Mouse (Mus musculus) heart, embryonic 14.5 days (tissue): ENCODE measurements around the gene Tmed6. TPM values are rescaled to one million over a fixed set of nuclear protein-coding genes. Genes with fewer than 3 reads are reported as not detected.

Source experiments
- ATAC-seq: fragments of 200-750 bp; cut with Nextera tagmentation; 2 replicates; pipeline ENCODE4 v1.8.0; 2017; ENCODE audit warnings: low read depth, moderate TSS enrichment; ENCODE audit not compliant: insufficient number of reproducible peaks, insufficient read depth, low FRiP score
- H3K27ac ChIP-seq, 2 experiments: fragments of 200-500 bp in 1 of 2; fragments of 300-500 bp in 1 of 2; sonication (generic) in 1 of 2; replicated peaks in 1 of 2; 2 replicates each; pipeline ENCODE4 v1.5.1; 2012 to 2014; ENCODE audit warnings: low read depth in 2 of 2, low read length in 2 of 2, control low read depth in 1 of 2, mild to moderate bottlenecking in 1 of 2, mixed read lengths in 1 of 2; ENCODE audit not compliant: control insufficient read depth in 1 of 2, insufficient read depth in 1 of 2
- H3K27me3 ChIP-seq: fragments of 300-500 bp; sonication (generic); 2 replicates; pipeline ENCODE4 v1.6.1; 2014; ENCODE audit warnings: mild to moderate bottlenecking, low read length, control low read depth; ENCODE audit not compliant: control insufficient read depth, insufficient read depth
- H3K36me3 ChIP-seq: fragments of 300-500 bp; sonication (generic); 2 replicates; pipeline ENCODE4 v1.6.1; 2014; ENCODE audit warnings: mild to moderate bottlenecking, control low read depth, low read length, mixed read lengths; ENCODE audit not compliant: control insufficient read depth, insufficient read depth
- H3K4me1 ChIP-seq, 2 experiments: fragments of 200-500 bp in 1 of 2; fragments of 300-500 bp in 1 of 2; sonication (generic) in 1 of 2; 2 replicates each; pipeline ENCODE4 v1.6.1; 2012 to 2014; ENCODE audit warnings: low read length in 2 of 2, control low read depth in 1 of 2, mixed read lengths in 1 of 2; ENCODE audit not compliant: control insufficient read depth in 2 of 2, insufficient read depth in 2 of 2
- H3K4me2 ChIP-seq: fragments of 300-500 bp; sonication (generic); 2 replicates; pipeline ENCODE4 v1.6.1; 2014; ENCODE audit warnings: mild to moderate bottlenecking, low read length
- H3K4me3 ChIP-seq, 2 experiments: fragments of 200-500 bp in 1 of 2; fragments of 300-500 bp in 1 of 2; sonication (generic) in 1 of 2; 2 replicates each; pipeline ENCODE4 v1.5.1; 2012 to 2014; ENCODE audit warnings: low read length in 2 of 2, mild to moderate bottlenecking in 2 of 2, control low read depth in 1 of 2, low read depth in 1 of 2, moderate library complexity in 1 of 2; ENCODE audit not compliant: control insufficient read depth in 1 of 2, insufficient read depth in 1 of 2
- H3K9ac ChIP-seq: fragments of 300-500 bp; sonication (generic); 2 replicates; pipeline ENCODE4 v1.6.1; 2014; ENCODE audit warnings: mild to moderate bottlenecking, low read length
- H3K9me3 ChIP-seq: fragments of 300-500 bp; sonication (generic); 2 replicates; pipeline ENCODE4 v1.6.1; 2016; ENCODE audit warnings: low read length, control low read depth; ENCODE audit not compliant: control insufficient read depth
- WGBS: fragments of 180-500 bp; shearing (Covaris S2); extraction: QIAGEN DNeasy Blood & Tissue Kit; methylation state at CpG from one replicate; pipeline ENCODE4 v1.1.7; 2014; 5-methylcytosine and 5-hydroxymethylcytosine counted together
- polyA plus RNA-seq: library from polyadenylated mRNA; unstranded; fragments of >200 nt; fragmentation: Nextera tagmentation; extraction: Ambion mirVana; gene quantifications from 2 replicates; pipeline ENCODE4 v1.2.1, GENCODE M21; 2014

Gene Tmed6
- not detected in 2 replicates for polyA plus RNA-seq

GRCm38 (mm10) chr8:107065511-107066496, at the start of gene Tmed6:
Gene Tmed6 (minus strand): TSS chr8:107065644.
- no peak; the same call in 1 of the 2 replicates for ATAC-seq
- Histone ChIP-seq H3K4me1 (no peaks in the 10 kb centered on the region), H3K9ac (no peak within 1 kb of the TSS), H3K4me3 (no peak within 1 kb of the TSS), H3K9me3 (no peaks in the 10 kb centered on the region), H3K27ac (no peak within 1 kb of the TSS), H3K27me3 (no peaks in the 10 kb centered on the region), H3K36me3 (peaks cover 24% of the 10 kb centered on the region), H3K4me2 (no peak within 1 kb of the TSS)
- 58% methylated on average over 17 of the region's 17 CpGs for WGBS

DNA sequence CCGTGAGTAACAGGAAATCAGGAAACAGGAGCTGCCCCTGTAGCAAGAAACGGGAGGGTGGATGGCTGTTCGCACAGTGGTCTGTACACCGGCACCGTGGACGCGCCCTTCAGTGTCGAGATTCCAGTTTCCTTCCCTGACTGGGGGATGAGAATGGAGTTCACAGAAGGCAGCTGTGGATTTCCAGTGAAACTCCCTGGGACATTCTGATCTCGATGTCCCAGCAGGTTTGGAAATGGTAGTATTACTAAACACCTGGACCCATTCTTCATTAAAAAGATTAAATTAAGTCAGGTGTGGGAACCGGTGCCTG, 49.5 kb upstream of the Tmed6 start:
- H3K9me3 ChIP-seq, result no peaks in the 10 kb centered on the region
- peaks cover 18 to 26% of the 10 kb centered on the region in 2 experiments for H3K4me1 ChIP-seq
- no peaks in the 10 kb centered on the region for H3K27me3 ChIP-seq
- peak overlapping the region; percentile 7 to 35; a peak in 3 of 4 replicates for H3K27ac ChIP-seq
- H3K4me2 ChIP-seq, result peak overlapping the region; percentile 57
- H3K9ac ChIP-seq, result peak overlapping the region; percentile 51; the same call in 1 of the 2 replicates
- ATAC-seq, result 0 out of 2 replicates have a peak, but pooled peaks have one; percentile 4
- H3K36me3 ChIP-seq, result no peaks in the 10 kb centered on the region
- WGBS, result 47% methylated on average over 10 of the region's 10 CpGs
- H3K4me3 ChIP-seq, result no peak overlapping the region; a peak in 1 of 4 replicates

- Histone ChIP-seq H3K27ac (peak overlapping the region; percentile 7 to 35; a peak in 3 of 4 replicates), H3K9ac (peak overlapping the region; percentile 51), H3K4me1 (peaks cover 15 to 25% of the 10 kb centered on the region in 2 experiments), H3K9me3 (no peaks in the 10 kb centered on the region), H3K4me2 (peak overlapping the region; percentile 57), H3K27me3 (no peaks in the 10 kb centered on the region), H3K36me3 (no peaks in the 10 kb centered on the region), H3K4me3 (no peak overlapping the region; a peak in 2 of 4 replicates)
- ATAC-seq, result peak; percentile 28; the same call in 1 of the 2 replicates
- 31% methylated on average over 19 of the region's 19 CpGs for WGBS
These were observed 48.9 kb upstream of the Tmed6 start for GRCm38 (mm10) chr8:107114150-107115007.

DNA sequence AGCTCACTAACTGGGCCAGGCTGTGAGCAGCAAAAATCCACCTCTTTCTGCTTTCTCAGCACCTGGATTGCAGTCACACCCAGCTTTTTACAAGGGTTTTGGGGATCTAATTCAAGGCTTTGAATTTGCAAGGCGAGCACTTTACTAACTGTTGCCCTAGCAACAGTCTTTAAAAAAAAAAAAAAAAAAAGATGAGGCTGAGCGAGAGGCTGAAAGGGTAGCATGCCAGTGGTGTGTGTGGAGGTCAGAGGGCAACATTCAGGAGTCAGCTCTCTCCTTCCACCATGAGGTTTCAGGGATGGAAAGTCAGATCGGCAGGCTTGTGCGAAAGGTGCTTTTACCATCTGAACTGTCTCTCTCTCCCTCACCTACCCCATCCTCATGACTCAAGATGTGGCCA, 47.8 kb upstream of the Tmed6 start:
- ATAC-seq, result no peak
- peaks cover 7 to 13% of the 10 kb centered on the region in 2 experiments; a peak in 3 of 4 replicates for H3K4me1 ChIP-seq
- no peaks in the 10 kb centered on the region for H3K9me3 ChIP-seq
- no peak overlapping the region for H3K9ac ChIP-seq
- H3K27ac ChIP-seq, result no peak overlapping the region
- H3K4me2 ChIP-seq, result no peak overlapping the region
- no peak overlapping the region for H3K4me3 ChIP-seq
- H3K27me3 ChIP-seq, result no peaks in the 10 kb centered on the region
- WGBS, result 82% methylated on average over 4 of the region's 4 CpGs
- H3K36me3 ChIP-seq, result no peaks in the 10 kb centered on the region

DNA sequence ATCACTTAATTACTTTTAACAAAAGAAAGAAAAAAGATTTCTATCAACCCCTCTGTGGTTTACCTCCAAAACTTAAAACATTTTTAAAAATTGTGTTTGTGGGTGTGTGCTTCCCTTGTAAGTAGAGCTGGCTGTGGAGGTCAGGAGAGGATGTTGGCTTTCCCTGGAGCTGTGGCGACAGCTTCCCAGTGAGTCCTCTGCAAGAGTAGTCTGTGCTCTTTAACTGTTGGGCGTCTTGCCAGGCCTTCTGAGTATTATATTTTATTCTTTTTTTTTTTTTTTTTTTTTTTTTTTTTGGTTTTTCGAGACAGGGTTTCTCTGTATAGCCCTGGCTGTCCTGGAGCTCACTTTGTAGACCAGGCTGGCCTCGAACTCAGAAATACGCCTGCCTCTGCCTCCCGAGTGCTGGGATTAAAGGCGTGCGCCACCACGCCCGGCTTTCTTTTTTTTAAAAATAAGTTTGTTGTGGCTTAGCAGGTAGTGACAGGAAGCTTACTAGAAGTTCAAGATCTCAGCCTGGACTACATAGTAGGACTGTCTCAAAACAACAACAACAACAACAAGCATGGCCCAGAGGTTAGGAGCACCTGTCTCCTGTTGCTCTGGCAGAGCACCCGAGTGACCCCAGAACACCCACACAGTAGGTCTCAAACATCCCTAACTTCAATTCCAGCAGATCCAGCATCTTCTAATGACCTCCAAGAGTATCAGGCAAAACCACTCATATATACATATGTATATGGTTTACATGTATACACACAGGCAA, 46.1 kb upstream of the Tmed6 start:
- no peak for ATAC-seq
- WGBS, result 80% methylated on average over 9 of the region's 11 CpGs

DNA sequence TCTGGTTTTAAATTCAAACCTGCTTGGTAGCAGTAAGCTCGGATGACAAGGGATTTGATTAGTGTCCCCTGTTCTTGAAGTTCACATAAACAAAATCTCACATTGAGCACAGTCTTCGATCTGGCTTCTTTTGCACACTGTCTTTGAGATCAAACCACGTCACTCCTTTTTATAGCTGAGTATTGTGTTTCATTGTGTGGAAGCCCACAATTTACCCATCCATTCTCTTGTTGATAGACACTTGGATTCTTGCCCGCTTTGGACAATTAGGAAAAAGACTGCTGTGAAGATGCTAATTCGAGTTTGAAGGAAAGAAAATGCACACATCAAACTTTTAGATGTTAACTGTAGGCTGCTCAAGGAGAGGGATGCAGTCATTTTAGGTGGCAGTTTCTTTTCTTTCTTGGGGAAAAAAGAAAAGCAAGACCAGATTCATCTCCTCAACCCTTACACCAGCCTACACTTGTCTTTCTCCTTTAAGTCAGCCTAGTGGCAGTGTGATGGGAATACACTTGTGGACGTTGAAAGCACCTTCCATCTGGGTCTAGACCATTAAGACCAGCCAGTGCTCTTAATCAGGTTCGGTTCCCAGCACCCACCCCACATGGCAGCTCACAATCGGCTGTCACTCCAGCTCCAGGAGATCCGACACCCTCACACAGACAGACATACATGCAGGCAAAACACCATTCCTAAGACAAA, 45.3 kb upstream of the Tmed6 start:
- H3K27me3 ChIP-seq, result no peaks in the 10 kb centered on the region
- no peak overlapping the region for H3K4me2 ChIP-seq
- H3K4me1 ChIP-seq, result peaks cover 7 to 12% of the 10 kb centered on the region in 2 experiments; a peak in 3 of 4 replicates
- WGBS, result 77% methylated on average over 9 of the region's 9 CpGs
- no peak overlapping the region for H3K9ac ChIP-seq
- H3K27ac ChIP-seq, result no peak overlapping the region
- ATAC-seq, result no peak
- H3K36me3 ChIP-seq, result no peaks in the 10 kb centered on the region
- H3K4me3 ChIP-seq, result no peak overlapping the region
- H3K9me3 ChIP-seq, result no peaks in the 10 kb centered on the region

More for the DNA sequence above, 46.1 kb upstream of the Tmed6 start:
- no peaks in the 10 kb centered on the region for H3K9me3 ChIP-seq
- H3K4me2 ChIP-seq, result no peak overlapping the region
- no peak overlapping the region for H3K27ac ChIP-seq
- peaks cover 7 to 12% of the 10 kb centered on the region in 2 experiments; a peak in 3 of 4 replicates for H3K4me1 ChIP-seq
- H3K27me3 ChIP-seq, result no peaks in the 10 kb centered on the region
- no peak overlapping the region for H3K4me3 ChIP-seq
- no peak overlapping the region for H3K9ac ChIP-seq
- H3K36me3 ChIP-seq, result no peaks in the 10 kb centered on the region
